Mouse (Mus musculus) kidney, adult 18-20 months (tissue): ENCODE measurements at regions not wholly inside any gene's neighbourhood (a gene's known extent, or its start where the extent isn't known, plus 50 kb on each side); places are given as distances from the start of the nearest gene placed in this dataset.

Experiments used
- DNase-seq: peaks from one replicate; pipeline ENCODE4 v3.0.0; 2021

DNA sequence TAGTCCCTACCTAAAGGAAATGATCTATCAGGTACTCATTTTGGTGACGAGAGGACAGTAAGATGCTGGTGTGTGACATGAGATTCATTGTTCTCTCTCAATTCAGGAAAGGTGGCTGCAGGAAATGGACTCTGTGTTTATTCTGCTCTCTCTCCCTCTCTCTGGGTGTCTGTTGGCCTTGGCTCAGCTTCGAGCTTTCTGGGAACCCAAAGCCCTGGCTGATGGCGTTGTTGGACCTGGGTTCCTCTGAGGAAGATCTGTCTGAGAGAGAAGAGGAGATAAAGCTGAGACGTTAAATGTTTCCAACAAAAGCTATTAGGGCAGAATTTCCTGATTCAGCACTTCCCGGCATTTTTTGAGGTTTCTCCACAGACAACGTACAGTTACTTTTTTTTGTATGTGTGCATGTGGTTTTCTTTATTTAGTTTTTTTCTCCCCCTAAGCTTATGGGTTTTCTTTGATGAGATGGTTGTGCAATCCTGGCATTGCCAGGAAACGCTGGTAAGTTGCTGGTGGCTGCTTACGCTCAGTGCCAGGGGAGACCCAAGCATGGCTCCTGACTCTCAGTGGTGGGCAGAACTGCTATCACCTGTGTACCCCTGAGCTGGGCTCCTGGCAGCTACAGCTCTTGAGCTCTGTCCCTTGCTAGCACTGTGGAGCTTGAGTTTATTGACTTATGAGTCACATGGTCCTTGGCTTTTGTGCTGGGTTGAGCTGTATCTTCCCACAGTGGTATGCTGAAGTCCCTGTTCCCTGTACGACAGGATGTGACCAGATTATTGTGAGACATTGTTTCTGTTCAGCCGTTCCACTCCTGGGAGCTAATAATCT is 249.8 kb downstream of the Gm10260 start:
- DNase-seq: no peak

- DNase-seq: no peak
Measured at GRCm38 (mm10) chr13:97504949-97505348, 255.5 kb downstream of the Gm10260 start.

DNA sequence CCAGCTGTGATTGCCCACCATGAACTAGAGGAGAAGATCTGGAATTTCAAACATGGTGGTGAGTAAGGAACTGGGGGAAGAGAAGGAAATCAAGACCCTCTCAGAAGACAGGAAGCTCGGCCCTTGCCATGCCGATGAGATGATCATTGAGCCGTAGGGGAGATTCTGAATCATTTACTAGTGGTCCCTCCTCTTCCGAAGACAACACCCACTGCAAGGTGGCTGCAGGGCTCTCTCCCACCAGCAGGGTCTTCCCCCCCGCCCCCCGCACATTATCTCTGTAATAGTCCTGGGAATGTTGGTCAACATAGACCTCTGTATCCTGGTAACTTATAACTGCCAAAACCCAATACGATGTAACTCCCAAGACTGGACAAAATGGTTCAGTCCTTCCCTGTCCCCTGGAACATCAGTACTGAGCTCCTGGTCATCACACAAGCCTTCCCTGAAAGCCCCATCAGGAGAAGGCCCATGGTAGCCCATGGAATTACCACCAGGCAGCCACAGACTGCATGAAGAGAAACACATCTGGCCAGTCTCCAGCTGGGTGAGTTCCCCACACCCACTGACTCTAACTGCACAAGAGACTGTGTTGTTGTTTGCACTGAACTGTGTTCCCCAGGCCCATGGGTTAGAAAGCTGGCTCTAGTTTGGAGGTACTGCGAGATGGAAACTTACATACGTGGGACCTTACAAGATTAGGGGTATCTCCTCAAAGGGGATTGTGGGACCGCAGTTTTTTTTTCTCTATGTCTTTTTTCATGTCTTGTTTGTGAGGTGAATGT is 256.3 kb downstream of the Gm10260 start:
- no peak for DNase-seq

DNA sequence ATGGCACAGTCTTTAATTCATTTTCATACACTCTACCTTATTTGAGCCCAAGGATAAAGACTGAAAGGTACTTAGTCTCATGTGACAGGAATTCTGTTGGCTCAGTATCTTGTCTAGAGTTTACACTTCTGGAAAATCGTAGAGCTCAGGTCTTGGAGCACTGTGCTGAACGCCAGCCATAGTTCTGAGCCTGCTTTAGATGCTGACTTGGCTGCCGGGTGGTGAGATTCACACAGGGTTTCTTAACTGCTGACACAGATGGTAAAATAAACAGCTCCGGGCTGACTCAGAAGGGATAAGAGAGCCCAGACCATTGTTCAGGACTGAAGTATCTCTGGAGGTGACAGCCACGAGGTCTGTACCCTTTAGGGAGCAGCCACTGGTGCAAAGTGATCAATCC is 257.0 kb downstream of the Gm10260 start:
- no peak for DNase-seq

DNA sequence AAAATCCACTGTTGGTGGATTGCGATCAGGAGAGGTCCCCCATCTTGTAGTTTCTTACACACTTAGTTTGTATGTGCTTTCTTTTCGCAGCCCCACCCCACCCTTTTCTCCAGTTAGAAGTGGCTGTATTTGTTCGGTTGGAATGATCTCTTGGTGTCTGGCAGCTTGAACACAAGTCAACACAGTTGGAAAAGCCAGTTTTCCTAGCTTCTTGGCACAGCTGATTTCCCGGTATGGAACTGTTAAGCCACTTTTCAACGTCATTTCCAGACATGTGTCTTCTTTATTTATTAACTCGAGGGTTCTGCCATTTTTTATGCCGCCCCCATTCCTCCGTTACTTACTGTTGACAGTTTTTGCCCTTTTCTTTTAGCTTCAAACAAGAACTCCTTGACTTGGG is 259.2 kb downstream of the Enc1 start:
- no peak for DNase-seq

DNA sequence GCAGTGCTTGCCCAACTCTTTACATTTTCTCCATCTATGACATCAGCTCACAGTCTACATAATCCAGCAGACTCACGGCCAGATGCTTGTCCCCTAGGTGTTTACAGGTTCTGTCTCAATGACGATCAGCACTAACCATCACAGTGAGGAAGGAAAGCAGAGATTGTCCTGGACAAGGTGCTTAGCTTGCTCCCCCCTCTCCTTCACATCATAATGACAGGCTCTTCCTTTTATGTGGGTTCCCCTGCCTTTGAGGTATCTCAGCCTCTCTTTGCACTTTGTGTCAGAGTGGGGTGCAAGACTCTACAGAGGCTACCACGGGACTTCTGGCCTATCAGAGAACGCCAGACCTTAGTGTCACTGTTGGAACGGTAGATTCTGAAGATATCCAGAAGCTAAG is 258.1 kb downstream of the Enc1 start:
- no peak for DNase-seq

GRCm38 (mm10) chr13:97497928-97498327 is 257.0 kb downstream of the Enc1 start:
- DNase-seq: no peak

GRCm38 (mm10) chr13:97494770-97495169 is 253.9 kb downstream of the Enc1 start:
- DNase-seq: no peak

GRCm38 (mm10) chr13:97493836-97494235 is 252.9 kb downstream of the Enc1 start:
- no peak for DNase-seq

DNA sequence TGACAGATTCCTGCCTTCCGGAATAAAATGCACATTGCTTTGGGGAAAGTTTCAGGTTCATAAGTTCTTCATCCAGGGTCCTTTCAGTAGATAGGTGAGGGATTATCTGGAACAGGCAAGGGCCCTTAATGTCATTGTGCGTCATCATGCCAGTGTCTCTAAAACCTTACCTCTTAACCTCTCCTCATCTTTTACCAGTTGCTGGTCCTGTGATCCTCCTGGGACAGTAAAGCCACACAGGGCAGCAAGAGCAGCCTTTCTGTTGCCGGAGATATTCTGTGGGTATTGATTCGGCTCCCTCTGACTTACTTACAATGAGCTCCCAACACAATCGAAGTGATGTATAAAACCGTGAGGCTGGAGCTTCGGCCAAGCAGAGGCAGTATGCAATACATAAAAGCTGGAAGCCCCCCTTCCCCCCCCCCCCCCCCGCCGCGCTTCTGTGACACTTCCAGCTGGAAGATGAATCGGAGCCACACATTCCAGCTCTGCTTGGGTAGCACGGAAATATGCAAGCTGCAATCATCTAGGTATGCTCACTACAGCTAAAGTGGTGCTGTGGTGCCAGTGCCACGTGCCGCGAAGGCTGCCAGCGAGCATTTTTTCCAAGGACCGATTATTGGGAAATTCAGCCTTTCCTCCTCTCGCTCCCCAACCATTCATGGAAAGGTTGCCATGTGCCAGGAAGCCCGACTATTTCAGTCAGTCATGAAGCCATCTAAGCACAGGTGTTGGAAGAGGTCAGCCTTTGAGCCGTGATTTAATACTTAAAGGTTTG is 252.2 kb downstream of the Enc1 start:
- no peak for DNase-seq

DNA sequence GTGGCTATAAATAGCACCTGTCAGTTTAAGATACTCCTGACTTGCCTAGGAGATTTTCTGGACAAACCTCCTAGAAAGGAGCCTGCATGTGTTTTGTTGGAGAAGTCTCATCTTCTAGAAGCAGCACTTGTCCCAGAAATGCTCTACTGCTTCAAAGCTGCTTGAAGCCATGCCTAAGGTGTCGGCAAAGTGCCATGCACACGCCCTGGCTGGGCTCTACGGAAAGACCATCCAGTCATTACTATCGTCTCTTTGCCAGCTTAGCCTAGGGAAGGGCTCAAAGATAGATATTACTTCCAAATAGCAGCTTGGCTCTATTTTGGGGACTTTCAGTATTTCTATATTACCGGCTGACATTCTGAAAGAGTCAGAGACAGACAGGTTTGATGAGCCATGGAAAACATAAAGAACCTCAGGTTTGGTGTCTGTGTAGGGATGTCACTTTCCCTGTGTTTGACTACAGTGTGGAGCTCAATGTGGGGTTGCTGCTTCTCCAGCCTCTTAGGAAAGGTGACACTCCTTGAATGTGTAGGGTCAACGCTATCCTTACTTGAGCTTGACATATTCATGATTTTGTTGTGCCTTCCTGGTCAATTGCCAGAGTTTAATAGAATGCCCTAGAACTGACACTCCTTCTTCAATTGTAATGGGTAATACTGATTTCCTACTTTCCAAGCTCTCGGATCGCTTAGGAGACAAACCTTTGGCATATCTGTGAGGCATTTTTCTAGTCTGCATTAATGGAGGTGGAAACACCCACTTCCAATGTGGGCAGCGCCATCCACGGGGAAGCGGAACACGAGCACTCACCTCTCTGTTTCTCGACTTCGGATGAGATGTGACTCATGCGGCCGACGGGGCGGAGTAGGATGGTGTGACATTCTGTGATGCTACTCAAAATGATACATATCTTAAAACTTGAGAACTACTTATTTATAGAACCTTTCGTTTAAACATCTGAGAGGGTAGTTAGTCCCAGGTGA is 251.3 kb downstream of the Enc1 start:
- no peak for DNase-seq

DNA sequence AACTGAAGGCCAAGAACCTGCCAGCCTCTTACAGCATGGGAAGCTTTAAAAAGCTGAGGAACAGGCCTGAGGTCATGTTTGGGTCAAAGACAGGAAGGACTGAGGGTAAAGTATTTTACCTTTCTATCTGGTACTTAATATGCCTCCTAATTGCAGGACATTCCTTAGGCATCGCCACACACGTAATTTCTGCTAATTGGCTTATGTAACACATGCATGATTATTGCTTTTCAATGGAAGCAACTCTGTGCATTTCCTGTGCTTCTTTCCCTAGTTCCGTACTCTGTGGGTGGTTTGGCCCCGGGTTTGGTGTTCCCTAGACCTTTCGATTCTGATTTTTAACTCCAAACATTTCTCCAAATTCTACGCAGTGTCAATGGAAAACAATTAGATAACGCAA is 249.2 kb downstream of the Enc1 start:
- no peak for DNase-seq

- no peak for DNase-seq
Measured at GRCm38 (mm10) chr13:97489721-97490120, 248.8 kb downstream of the Enc1 start.

GRCm38 (mm10) chr13:97489029-97489428 is 248.1 kb downstream of the Enc1 start:
- DNase-seq: no peak

DNA sequence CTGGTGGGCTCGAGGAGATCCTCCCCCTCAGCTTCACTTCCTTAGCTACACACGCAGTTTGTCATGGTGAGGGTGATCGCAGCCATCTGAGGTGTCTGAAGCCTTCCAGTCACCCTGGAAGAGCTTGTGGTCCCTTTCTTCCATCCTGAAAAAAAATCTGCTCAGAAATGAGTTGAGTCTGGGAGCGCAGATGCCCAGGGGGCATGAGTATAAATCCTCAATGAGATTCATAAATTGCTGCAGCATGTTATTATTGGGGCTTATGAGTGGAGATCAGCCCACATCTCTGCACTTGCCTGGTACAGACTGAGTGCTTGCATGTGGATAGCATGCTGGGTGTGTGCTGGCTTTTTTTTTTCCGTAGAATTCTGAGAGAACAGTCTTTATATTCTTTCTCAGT is 247.6 kb downstream of the Enc1 start:
- no peak for DNase-seq

- DNase-seq: no peak
Measured at GRCm38 (mm10) chr13:97487746-97488473, 247.0 kb downstream of the Enc1 start.

- DNase-seq: no peak
Measured at GRCm38 (mm10) chr13:97486490-97486889, 245.6 kb downstream of the Enc1 start.

- DNase-seq: no peak
Measured at GRCm38 (mm10) chr13:97485886-97486285, 245.0 kb downstream of the Enc1 start.

DNA sequence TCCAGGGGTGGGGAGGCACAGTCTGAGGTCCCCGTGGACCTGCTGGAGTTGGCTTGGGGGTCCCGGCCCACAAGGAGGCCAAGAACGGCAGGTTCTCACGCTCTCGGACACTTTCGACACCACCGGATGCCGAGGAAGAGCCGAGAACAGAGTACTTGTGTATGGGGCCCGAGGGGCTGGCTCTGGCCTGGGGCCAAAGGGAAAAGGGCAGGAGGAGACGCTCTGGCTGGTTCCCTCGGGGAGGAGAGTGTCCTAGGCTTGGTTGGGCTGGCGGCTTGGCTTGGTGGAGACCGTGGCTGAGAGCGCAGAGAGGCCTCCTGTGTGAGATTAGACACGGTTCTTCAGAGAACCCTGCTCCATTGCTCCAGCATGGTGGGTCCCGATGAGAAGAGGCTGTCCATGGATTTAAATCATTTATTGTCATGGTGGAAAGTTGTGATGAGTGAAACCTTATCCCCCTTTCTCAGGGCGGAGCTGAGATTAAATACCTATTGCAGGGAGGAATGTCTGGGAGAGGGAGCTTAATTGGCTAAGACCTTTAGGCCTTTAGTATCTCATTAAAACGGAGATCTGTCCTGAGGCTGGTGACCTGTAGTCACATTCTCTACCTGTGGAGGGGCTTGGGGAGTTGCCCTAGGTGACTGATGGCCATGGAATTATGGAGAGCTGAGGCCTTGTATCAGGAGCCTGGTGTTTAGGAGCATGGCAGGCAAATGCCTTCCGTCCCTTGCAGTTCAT is 244.1 kb downstream of the Enc1 start:
- no peak for DNase-seq

DNA sequence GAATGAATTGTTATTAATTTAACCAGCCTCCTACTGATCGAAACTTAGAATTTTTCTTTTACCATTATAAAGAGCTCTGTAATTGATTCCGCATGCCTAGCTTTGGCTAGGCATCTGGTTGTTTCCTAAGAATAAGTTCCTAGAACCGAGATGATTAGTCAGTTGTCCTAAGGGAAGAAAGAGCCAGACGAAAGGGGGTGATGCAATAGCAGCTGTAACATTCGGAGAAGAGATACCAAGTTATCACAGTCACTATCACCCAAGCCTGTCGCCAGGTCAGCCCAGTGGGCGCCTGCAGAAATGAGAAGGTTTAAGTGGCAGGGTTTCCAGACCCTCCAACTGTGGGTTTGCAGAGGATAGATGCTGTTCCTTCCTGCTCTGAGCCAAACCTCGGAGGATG is 242.8 kb downstream of the Enc1 start:
- no peak for DNase-seq

- no peak for DNase-seq
Measured at GRCm38 (mm10) chr13:97482439-97482946, 241.6 kb downstream of the Enc1 start.
